Mouse (Mus musculus) cortical plate, adult 2 months (tissue): ENCODE results near the gene Ebf1. TPM values are rescaled to one million over a fixed set of nuclear protein-coding genes. Genes with fewer than 3 reads are reported as not detected.

Experiments
- H3K27ac ChIP-seq: fragments of 200-500 bp; 2 replicates; pipeline ENCODE4 v1.5.1; 2012; ENCODE audit warnings: low read length, control low read depth, inconsistent platforms; ENCODE audit not compliant: insufficient read depth
- H3K4me1 ChIP-seq: fragments of 200-500 bp; 2 replicates; pipeline ENCODE4 v1.6.1; 2011; ENCODE audit warnings: low read length; ENCODE audit not compliant: control insufficient read depth, insufficient read depth
- H3K4me3 ChIP-seq: fragments of 200-500 bp; 2 replicates; pipeline ENCODE4 v1.5.1; 2011; ENCODE audit warnings: mild to moderate bottlenecking, low read length, control low read depth; ENCODE audit not compliant: insufficient read depth
- CTCF ChIP-seq: fragments of 200-500 bp; IDR thresholded peaks from 2 replicates; pipeline ENCODE4 v1.5.1; 2011; ENCODE audit warnings: mild to moderate bottlenecking, control low read depth, low read length; ENCODE audit not compliant: insufficient read depth; ENCODE audit errors: extremely low read depth
- POLR2A ChIP-seq: fragments of 200-500 bp; IDR thresholded peaks from 2 replicates; pipeline ENCODE4 v1.6.1; 2011; ENCODE audit warnings: mild to moderate bottlenecking, low read length, control low read depth; ENCODE audit not compliant: insufficient read depth; ENCODE audit errors: extremely low read depth
- polyA plus RNA-seq: library from polyadenylated mRNA; depleted of rRNA; stranded (reverse); fragments of >200 nt; gene quantifications from 2 replicates; pipeline ENCODE4 v1.2.3, GENCODE M21; 2012; rRNA removed

Ebf1 gene
- polyA plus RNA-seq, 1 experiment = 3.8 TPM

DNA sequence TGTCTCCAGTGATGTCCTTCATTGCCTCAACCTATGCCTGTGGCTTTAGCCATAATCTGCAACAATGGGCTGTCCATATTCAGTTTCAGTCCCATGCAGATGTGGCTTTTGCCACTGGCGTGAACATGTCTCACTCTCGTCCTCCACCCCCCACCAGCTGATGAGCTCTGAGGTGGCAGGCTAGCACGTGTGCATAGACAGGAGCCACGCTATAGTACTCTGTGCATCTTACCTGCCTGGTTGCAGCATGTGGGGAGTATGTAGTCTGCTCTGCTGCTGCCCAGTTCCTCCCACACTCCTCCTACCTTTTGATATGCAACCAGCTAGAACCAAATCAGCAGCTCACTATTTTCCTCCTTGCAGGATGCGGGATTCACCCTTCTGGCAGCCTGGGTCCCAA is 408.9 kb downstream of the Ebf1 start:
- Histone ChIP-seq H3K27ac (no peak overlapping the region), H3K4me1 (no peaks in the 10 kb centered on the region), H3K4me3 (no peak overlapping the region)
- TF ChIP-seq POLR2A (no peak), CTCF (no peak)

- Histone ChIP-seq H3K4me1 (no peaks in the 10 kb centered on the region), H3K27ac (no peak overlapping the region), H3K4me3 (no peak overlapping the region)
- TF ChIP-seq POLR2A (no peak), CTCF (no peak)
Measured at GRCm38 (mm10) chr11:45026674-45027073, 409.6 kb downstream of the Ebf1 start.

- no peak overlapping the region for H3K27ac ChIP-seq
- H3K4me1 ChIP-seq = no peaks in the 10 kb centered on the region
- TF ChIP-seq CTCF = no peak
- H3K4me3 ChIP-seq = no peak overlapping the region
Measured at GRCm38 (mm10) chr11:45027076-45027475, 410.0 kb downstream of the Ebf1 start.

DNA sequence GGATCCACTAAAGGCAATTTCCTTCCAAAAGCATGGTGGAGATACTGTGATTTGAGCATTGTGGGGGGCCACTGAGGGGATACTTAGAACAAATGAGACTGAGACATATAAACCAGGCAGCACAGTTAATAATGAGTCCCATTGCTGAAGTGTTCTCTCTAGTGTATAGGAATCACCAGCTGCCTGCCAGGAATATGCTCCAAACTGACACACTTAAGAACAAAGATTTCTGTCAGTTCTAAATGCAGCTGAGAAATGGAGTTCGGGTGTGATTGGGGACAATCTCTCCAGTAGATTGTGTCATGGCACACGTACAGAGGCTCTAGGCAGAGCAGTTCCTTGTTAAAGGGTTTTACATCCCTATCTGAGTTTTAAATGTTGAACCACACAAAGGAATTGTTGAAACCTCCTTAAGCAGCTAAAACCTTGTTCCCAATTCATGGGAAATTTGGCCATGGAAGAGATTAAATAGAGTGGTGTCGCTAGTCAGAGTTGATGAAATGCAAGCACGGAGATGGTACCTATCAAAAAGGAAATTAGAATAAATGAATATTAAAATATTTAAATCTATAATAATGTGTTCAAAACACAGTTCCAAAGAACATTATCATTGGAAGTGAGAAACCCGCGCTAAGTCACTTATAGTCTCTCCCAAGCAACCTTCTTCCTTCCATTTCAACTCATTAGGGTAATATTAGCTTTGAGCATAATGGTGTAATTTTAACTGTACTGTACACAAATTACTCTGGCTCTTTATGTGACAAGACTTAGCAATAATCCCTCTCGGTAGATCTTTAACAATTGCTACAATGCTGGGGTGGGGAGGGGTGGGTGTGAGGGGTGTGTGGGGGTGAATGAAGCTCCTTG is 438.9 kb downstream of the Ebf1 start:
- TF ChIP-seq POLR2A (no peak), CTCF (no peak)
- H3K27ac ChIP-seq = no peak overlapping the region
- H3K4me3 ChIP-seq = no peak overlapping the region
- no peaks in the 10 kb centered on the region for H3K4me1 ChIP-seq

Other genes starting within 250 kb of the Ebf1 start
- gene Il12b, start 217.3 kb upstream of the Ebf1 start, polyA plus RNA-seq = not detected in 2 replicates
- gene Ublcp1, start 146.8 kb upstream of the Ebf1 start, polyA plus RNA-seq = 66.2 and 67.6 TPM in 2 replicates
- 88.7 and 91.3 TPM in 2 replicates for gene Rnf145, start 98.4 kb upstream of the Ebf1 start, polyA plus RNA-seq